Mouse (Mus musculus) C2C12 (cell line): ENCODE measurements at regions not wholly inside any gene's neighbourhood (a gene's known extent, or its start where the extent isn't known, plus 50 kb on each side); places are given as distances from the start of the nearest gene placed in this dataset.
A peak's percentile ranks its signal among the peaks of the same experiment; 100 is the strongest.

Experiments
- H3K27me3 ChIP-seq: one replicate; pipeline ENCODE4 v1.6.1; 2011; ENCODE audit not compliant: control insufficient read depth, insufficient read depth, insufficient read length
- H3K36me3 ChIP-seq: one replicate; pipeline ENCODE4 v1.6.1; 2011; ENCODE audit not compliant: control insufficient read depth, insufficient read depth
- H3K4me3 ChIP-seq: one replicate; pipeline ENCODE4 v1.5.1; 2011; ENCODE audit warnings: mild to moderate bottlenecking, control low read depth; ENCODE audit not compliant: poor library complexity, insufficient read depth, severe bottlenecking
- H3K79me2 ChIP-seq: one replicate; pipeline ENCODE4 v1.6.1; 2011; ENCODE audit not compliant: control insufficient read depth, insufficient read depth
- H3K79me3 ChIP-seq: one replicate; pipeline ENCODE4 v1.6.1; 2011; ENCODE audit warnings: low read depth, control low read depth
- H3ac ChIP-seq: one replicate; pipeline ENCODE3; 2011; ENCODE audit warnings: low read depth; ENCODE audit not compliant: control insufficient read depth, insufficient read length
- CEBPB ChIP-seq: IDR thresholded peaks from one replicate; pipeline ENCODE4 v1.6.1; 2011; ENCODE audit warnings: low read depth, mild to moderate bottlenecking, control low read depth, moderate library complexity
- CTCF ChIP-seq: IDR thresholded peaks from one replicate; pipeline ENCODE4 v1.5.1; 2011; ENCODE audit not compliant: control insufficient read depth, insufficient read depth, insufficient read length
- FOSL1 ChIP-seq: IDR thresholded peaks from one replicate; pipeline ENCODE4 v1.8.0; 2011; ENCODE audit warnings: mild to moderate bottlenecking, low read length; ENCODE audit not compliant: poor library complexity, insufficient read depth, severe bottlenecking
- MAX ChIP-seq: IDR thresholded peaks from one replicate; pipeline ENCODE4 v1.6.1; 2011; ENCODE audit warnings: mild to moderate bottlenecking, control low read depth
- MYOD1 ChIP-seq: IDR thresholded peaks from one replicate; pipeline ENCODE4 v1.6.1; 2011; ENCODE audit warnings: low read depth; ENCODE audit not compliant: control insufficient read depth, insufficient read length
- MYOG ChIP-seq: IDR thresholded peaks from one replicate; pipeline ENCODE4 v1.6.1; 2011; ENCODE audit not compliant: control insufficient read depth, insufficient read length; ENCODE audit errors: extremely low read depth
- USF1 ChIP-seq: IDR thresholded peaks from one replicate; pipeline ENCODE4 v1.6.1; 2011; ENCODE audit warnings: low read depth, mild to moderate bottlenecking, control low read depth, moderate library complexity

GRCm38 (mm10) chr15:38588268-38588667, 1162.9 kb downstream of the 4930447A16Rik start:
- no peak for TF ChIP-seq CTCF
- TF ChIP-seq CEBPB: no peak
- TF ChIP-seq MAX: no peak
- Histone ChIP-seq H3K79me3 (no peaks in the 10 kb centered on the region), H3K4me3 (no peak overlapping the region), H3K27me3 (no peaks in the 10 kb centered on the region), H3ac (no peak overlapping the region), H3K79me2 (no peaks in the 10 kb centered on the region), H3K36me3 (no peaks in the 10 kb centered on the region)

- no peak for TF ChIP-seq CTCF
- TF ChIP-seq FOSL1: no peak
- TF ChIP-seq MYOG: no peak
- no peak for TF ChIP-seq USF1
- TF ChIP-seq MYOD1: no peak
- no peak for TF ChIP-seq MAX
- no peak for TF ChIP-seq CEBPB
- H3ac ChIP-seq: no peak overlapping the region
Measured at GRCm38 (mm10) chr15:38589010-38589409, 1163.7 kb downstream of the 4930447A16Rik start.

GRCm38 (mm10) chr15:38589675-38590074, 1164.3 kb downstream of the 4930447A16Rik start:
- no peak for TF ChIP-seq MYOD1
- TF ChIP-seq FOSL1: no peak
- TF ChIP-seq CTCF: no peak
- TF ChIP-seq MAX: no peak
- no peak for TF ChIP-seq USF1
- TF ChIP-seq CEBPB: no peak
- TF ChIP-seq MYOG: no peak
- Histone ChIP-seq H3K79me3 (no peaks in the 10 kb centered on the region), H3K36me3 (no peaks in the 10 kb centered on the region), H3K27me3 (no peaks in the 10 kb centered on the region), H3ac (no peak overlapping the region), H3K4me3 (no peak overlapping the region), H3K79me2 (no peaks in the 10 kb centered on the region)

More at GRCm38 (mm10) chr15:38589010-38589409, 1163.7 kb downstream of the 4930447A16Rik start:
- Histone ChIP-seq H3K79me3 (no peaks in the 10 kb centered on the region), H3K36me3 (no peaks in the 10 kb centered on the region), H3K79me2 (no peaks in the 10 kb centered on the region), H3K27me3 (no peaks in the 10 kb centered on the region), H3K4me3 (no peak overlapping the region)

GRCm38 (mm10) chr15:38594095-38594494, 1168.7 kb downstream of the 4930447A16Rik start:
- Histone ChIP-seq H3K36me3 (no peaks in the 10 kb centered on the region), H3K27me3 (no peaks in the 10 kb centered on the region), H3ac (peak overlapping the region; percentile 3), H3K79me3 (no peaks in the 10 kb centered on the region), H3K79me2 (no peaks in the 10 kb centered on the region), H3K4me3 (no peak overlapping the region)
- TF ChIP-seq CEBPB: peak; percentile 91
- no peak for TF ChIP-seq MYOG
- TF ChIP-seq USF1: no peak
- peak; percentile 58 for TF ChIP-seq FOSL1
- peak; percentile 88 for TF ChIP-seq MYOD1
- TF ChIP-seq MAX: peak; percentile 73
- TF ChIP-seq CTCF: no peak

GRCm38 (mm10) chr15:38594747-38595146, 1169.4 kb downstream of the 4930447A16Rik start:
- no peaks in the 10 kb centered on the region for H3K27me3 ChIP-seq
- H3K79me3 ChIP-seq: no peaks in the 10 kb centered on the region
- H3K4me3 ChIP-seq: no peak overlapping the region
- H3K36me3 ChIP-seq: no peaks in the 10 kb centered on the region
- peak overlapping the region; percentile 34 for H3ac ChIP-seq
- H3K79me2 ChIP-seq: no peaks in the 10 kb centered on the region
- TF ChIP-seq FOSL1 (peak; percentile 99), CTCF (no peak), USF1 (no peak), CEBPB (peak; percentile 0), MAX (peak; percentile 70), MYOD1 (peak; percentile 43), MYOG (no peak)

GRCm38 (mm10) chr15:38595820-38596219, 1170.5 kb downstream of the 4930447A16Rik start:
- H3K27me3 ChIP-seq: no peaks in the 10 kb centered on the region
- no peak overlapping the region for H3K4me3 ChIP-seq
- H3ac ChIP-seq: no peak overlapping the region

More at GRCm38 (mm10) chr15:38595820-38596219, 1170.5 kb downstream of the 4930447A16Rik start:
- Histone ChIP-seq H3K79me2 (no peaks in the 10 kb centered on the region), H3K79me3 (no peaks in the 10 kb centered on the region), H3K36me3 (no peaks in the 10 kb centered on the region)
- TF ChIP-seq CTCF: no peak
- TF ChIP-seq MAX: peak; percentile 58
- TF ChIP-seq MYOG: no peak
